Mouse (Mus musculus): Measurements from ENCODE around the gene Mex3a.
"Not testable (repeated sequence)": the region's sequence is repeated elsewhere in the genome, so short reads cannot be mapped to it uniquely, and the experiment has no call there.

Mex3a gene

DNA sequence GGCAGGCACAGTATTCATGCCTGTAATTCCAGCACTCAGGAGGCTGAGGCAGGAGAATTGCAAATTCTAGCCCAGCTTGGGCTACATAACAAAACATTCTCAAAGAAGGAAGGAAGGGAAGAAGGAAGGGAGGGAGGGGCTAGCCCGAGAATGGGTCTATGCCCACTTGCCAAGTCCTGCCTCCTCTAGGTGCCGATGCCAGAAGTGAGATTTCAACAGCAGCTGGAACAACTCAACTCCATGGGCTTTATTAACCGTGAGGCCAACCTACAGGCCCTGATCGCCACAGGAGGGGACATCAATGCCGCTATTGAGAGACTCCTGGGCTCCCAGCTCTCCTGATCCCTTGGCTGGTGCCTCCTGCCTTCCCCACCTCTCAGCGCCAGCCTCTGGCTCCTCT, 35.7 kb downstream of the Mex3a start:
- in situ Hi-C loops (cut with MboI) = no loop called here

DNA sequence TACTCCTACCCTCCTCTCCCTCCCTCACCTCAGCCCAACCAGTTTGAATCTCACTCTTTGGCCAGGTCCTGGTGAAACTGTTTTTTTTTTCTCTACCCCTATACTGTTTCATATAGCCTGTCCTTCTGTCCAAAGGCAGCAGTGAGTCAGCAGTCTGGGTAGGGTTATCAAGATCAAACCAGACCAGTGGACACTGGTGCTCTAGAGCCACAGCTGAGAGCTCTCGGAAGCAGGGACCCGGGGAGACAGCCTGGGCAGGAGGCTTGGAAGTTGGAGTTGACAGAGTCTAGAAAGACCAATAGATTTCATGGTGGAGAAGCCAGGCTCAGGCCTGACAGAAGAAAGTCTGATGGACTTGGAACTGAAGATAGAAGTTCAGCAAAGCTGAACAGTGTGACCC, 36.4 kb downstream of the Mex3a start:
- in situ Hi-C loops (cut with MboI) = no loop called here

DNA sequence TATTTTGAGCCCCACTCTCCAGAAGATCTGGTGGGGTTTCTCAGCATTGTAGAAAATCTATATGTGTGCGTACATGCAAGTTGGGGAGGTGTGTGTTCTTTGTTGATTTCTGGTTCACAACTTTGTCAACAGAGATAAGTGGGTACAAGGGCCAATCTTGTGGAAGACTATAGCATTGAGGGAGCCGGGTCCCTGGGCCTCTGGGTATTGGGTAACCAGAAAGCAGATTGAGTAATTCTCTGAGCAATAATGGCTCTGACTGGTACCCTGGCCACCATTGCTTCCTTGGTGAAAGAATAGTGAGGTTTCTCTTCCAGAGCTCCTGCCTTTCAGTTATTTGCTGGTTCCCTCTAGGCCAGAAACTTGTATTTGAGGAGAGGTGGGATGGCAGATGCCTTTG, 36.9 kb downstream of the Mex3a start:
- in situ Hi-C loops (cut with MboI) = no loop called here

DNA sequence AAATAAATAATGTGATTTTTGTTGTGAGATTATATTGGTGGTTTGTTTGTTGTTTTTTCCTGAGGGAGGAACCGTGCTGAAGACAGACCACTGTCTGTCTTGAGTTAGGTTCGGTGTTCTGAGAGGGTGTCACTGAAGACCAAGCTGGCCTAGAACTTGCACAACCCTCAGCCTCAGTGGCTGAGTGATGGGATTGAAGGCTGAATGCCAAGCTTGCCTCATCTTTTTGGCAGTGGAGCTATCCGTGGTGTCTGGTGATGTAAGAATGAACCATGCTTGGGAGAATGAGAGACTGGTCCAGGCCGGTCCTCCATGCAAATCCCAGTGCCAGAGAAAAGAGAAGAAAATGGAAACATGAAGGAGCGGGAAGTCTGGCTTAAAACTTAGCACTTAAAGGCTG, 37.5 kb downstream of the Mex3a start:
- in situ Hi-C loops (cut with MboI) = no loop called here

DNA sequence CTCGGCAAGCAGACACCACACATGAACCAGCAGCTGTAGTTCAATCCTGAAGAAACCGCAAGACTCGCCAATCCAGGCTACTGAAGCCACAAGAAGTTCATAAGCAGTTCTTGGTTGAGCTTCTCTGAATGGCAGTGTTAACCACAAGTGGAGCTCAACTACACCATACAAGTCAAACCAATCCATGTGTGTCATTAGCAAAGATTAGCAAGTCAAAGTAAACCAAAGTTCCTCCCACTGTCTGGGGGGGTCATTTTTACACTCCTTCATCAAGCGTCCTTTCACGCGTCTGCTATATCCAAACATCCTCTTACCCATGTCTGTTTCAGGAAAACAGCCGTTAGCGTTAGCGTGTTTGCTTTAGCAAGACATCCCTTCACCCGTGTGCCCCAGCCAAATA, 38.1 kb downstream of the Mex3a start:
- in situ Hi-C loops (cut with MboI) = no loop called here

DNA sequence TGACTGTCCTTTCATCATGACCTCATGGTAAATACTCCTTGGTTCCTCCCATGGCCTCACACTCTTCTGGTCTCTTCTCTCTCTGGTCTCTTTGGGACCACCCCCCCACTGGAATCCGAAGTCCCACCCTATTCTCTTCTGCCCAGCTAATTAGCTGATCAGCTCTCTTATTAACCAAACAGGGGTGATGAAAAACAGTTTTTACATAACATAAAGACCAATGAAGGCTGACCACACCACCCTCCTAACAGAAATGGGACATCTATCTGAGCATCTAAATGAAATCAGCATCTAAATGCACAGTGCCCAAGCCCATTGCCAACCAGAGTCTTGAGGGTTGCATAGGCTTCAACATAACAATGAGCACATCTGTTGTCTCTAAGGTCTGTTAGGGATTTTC, 39.7 kb downstream of the Mex3a start:
- in situ Hi-C loops (cut with MboI) = no loop called here

DNA sequence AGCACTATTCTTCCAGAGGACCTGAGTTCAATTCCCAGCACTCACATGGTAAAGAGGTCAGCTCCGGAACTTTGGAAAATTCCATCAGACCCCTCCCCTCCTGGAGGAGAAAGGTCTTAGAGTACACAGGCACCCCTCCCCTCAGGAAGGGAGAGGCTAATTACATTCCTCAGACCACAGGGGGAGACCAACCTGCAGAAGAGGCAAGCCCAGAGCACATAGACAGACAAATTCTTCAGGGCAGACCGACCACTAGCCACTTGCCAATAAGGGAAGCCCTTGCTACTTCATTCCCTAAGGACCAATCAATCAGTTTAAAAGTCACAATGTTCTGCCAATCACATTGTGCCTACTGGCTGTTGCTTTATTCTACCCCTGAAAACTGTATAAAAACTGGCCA, 40.6 kb downstream of the Mex3a start:
- in situ Hi-C loops (cut with MboI) = no loop called here

DNA sequence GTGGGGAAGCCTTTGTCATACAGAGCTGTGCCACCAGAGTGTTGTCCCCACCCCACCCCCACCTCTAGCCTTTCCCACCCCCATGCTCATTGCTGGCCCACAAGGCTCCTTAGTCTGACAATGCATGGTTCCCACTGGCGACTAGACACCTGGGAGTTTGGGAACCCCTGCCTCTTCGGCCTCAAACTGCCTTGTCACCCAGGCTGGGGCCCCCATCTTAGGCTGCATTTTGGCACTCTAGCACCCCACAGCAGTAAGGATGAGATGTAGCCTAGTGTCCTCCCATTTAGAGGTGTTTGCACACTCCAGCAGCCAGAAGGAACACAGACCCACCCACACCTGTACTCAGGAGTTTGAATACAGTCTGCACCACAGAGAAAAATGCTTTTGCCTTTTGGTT, 41.6 kb downstream of the Mex3a start:
- in situ Hi-C loops (cut with MboI) = no loop called here

DNA sequence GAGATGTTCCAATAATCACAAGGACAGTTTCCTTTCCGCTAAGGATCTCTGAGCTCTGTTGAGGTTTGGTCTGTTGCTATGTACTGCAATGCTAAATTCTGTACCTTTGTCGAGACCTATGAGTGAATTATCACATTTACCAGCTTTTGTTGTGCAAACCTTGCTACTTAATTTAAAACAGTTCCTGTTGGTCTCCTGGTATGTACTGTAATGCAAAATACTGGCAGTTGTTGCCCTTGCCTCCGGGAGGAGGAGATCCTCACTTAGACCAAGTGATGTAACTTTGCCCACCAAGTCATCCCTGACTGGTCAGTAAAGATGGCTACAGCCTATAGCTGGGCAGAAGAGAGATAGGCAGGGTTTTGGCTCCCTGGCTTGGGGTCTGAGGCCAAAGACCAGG, 43.3 kb downstream of the Mex3a start, which contains the start of gene Ssr2:
Gene Ssr2 (plus strand): TSS at position 337 of the 400 bp plus-strand sequence.
- in situ Hi-C loops (cut with MboI) = no loop called here

DNA sequence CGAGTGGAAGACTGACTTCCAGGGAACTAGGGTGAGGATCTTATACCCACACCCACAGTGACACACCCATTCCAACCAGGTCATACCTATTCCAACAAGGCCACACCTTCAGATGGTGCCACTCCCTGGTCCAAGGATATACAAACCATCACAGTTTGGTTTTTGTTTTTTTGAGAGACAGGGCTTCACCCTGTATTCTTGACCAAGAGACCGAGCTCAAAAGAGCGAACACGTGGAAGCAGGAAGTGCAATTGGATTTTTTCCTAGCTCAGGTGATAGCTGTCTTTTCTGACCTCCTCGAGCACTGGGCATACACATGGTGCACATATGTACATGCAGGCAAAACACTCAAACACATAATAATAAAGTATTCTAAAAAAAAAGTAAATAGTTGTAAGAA, 45.7 kb downstream of the Mex3a start:
- in situ Hi-C loops (cut with MboI) = not testable (repeated sequence)

DNA sequence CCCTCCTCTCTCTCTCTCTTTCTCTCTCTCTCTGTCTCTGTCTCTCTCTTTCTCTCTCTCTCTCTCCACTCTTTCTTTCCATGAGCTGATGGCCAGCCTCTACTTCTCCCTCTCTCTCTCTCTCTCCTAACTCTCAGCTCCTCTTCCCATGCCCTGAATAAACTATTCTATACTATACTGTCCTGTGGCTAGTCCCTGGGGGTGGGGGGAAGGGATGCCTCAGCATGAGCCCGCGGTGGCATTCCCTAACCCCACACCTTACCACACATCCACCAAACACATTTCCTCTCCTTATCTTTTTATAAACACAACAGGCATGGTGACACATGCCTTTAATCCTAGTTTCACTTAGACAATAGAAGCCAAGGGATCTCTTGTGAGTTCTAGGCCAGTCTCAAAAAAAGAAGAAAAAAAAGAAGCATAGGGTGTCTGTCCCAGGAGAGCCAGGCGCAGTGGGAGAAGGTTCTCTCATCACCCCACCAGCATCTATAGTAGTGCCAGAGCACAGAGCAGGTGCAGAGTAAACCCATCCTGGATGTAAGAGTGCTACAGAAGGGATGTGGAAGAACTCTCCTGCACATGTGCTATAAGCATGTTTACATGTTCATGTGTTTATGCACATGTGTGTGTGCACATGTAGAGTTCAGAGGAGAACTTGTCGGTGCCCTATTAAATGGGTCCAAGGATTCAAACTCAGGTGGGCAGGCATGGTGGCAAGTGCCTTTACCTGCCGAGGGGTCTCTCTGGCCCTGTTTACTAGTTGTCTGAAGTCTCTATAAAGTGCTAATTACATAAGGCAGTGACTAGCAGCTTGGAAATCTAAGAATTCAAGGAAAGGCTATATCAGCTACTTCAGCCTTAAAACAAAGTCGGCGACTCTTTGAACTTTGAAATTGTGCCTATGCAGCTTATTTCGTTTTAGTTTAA, 46.6 kb downstream of the Mex3a start:
- in situ Hi-C loops (cut with MboI) = no loop called here

DNA sequence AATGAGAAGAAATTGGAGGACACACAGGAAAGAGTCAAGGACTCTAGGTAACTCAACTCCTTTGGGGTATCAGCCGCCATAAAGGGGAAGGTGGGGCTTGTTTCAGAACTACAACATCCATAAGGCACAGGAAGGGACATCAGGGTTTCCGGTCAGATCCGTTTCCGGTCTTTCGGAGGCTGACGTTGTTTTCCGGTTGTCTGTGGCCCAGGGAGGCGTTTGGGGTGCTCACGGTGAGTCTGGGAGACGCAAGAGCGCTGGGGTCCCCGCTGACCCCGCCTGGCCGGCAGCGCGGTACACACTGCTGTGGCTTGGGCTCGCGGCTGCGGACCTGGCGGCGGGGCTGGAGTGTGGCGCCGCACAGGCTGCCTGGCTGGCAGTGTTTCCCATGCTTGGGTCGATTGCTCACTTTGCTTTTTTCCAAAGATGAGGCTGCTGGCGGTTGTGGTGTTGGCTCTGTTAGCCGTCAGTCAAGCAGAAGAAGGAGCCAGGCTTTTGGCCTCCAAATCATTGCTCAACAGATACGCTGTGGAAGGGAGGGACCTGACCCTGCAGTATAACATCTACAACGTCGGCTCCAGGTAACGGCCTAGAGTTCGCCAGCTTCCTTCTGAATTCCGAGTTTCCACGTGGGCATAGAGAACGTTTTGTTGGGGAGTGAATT, 47.4 kb downstream of the Mex3a start:
- in situ Hi-C loops (cut with MboI) = no loop called here

DNA sequence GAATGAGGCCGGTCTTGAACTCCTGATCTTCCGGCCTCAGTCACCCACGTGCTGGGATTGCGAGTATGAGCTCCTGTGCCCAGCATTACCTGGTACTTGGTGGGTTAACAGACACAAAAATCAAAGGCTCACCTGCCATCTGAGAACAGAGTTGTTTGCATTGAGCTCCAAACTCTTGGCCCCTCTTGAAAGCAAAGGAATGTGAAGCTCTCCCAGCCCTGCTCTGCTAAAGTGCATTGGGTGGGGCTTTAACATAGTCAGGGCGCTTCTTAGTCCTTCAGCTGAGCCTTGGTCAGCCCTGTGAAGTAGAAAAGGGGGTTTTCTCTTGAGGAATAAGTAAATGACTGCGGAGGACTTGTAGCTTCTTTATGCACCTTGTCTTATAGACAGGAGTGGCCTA, 53.6 kb downstream of the Mex3a start:
- in situ Hi-C loops (cut with MboI) = no loop called here

DNA sequence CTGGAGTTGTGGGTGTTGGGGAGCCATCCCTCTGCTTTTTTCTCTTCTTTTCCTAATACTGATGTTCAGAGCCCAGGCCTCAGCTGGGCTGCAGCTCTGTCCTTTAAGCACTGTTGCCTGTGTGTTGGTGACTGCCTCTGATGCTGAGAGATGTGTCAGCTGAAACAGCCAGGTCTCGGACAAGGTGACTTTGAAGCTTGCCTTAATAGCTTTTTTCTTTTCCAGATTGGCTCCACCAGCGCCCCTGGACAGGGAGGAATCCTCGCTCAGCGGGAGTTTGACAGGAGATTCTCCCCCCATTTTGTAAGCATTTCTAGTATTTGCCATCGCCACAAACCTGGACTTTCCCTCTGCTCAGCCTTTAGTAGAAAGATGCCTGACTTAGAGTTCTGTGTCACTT, 54.4 kb downstream of the Mex3a start:
- in situ Hi-C loops (cut with MboI) = no loop called here

DNA sequence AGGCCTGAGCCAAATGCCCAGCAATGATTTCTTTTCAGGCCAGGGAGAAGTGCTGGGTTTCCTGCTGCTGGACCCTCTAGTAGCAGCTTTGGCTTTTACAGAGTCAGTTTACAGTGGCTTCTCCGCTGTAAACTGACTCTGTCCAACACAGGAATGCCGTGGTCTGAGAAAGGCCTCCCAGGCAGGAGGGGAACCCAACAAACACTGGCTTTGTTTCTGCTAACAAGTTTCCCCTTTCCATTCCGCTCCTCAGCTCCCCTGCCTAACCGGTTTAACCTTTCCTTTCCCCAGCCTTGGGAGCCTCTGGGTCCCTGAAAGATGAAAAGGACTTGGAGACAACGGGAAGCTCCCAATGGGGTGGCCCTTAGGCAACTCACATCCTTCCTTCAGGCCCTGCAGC, 58.1 kb downstream of the Mex3a start:
- in situ Hi-C loops (cut with MboI) = no loop called here

Data from mature B cell (primary cell).